Mouse (Mus musculus): ENCODE data around the gene Arhgap28. TPM values are rescaled to one million over a fixed set of nuclear protein-coding genes. Genes with fewer than 3 reads are reported as not detected.

Arhgap28 gene
- polyA plus RNA-seq, 2 experiments: 0.57 to 0.91 TPM

- Histone ChIP-seq H3K4me3 (ENCODE audit: insufficient read depth in 1 of 2, low read depth in 2 of 2, low read length in 2 of 2) (no peak overlapping the region), H3K27ac (no peak overlapping the region), H3K27me3 (ENCODE audit: control insufficient read depth, insufficient read depth, low read length) (no peaks in the 10 kb centered on the region), H3K4me1 (replicated peaks; ENCODE audit: control insufficient read depth in 2 of 2, insufficient read depth in 2 of 2, low read length in 1 of 2) (peaks cover 0 to 7% of the 10 kb centered on the region in 2 experiments; a peak in 2 of 4 replicates), H3K4me2 (ENCODE audit: low read depth) (no peak overlapping the region), H3K36me3 (replicated peaks; ENCODE audit: control insufficient read depth, insufficient read depth, low read depth) (no peaks in the 10 kb centered on the region), H3K9ac (replicated peaks) (no peak overlapping the region), H3K9me3 (ENCODE audit: control insufficient read depth, low read length) (no peaks in the 10 kb centered on the region)
- ATAC-seq (ENCODE audit: insufficient read depth) (no peak), DNase-seq (ENCODE audit: low read depth in 3 of 3, low spot score in 3 of 3) (no peak)
- 55% methylated on average over 8 of the region's 8 CpGs for WGBS (ENCODE audit: insufficient replicate concordance)
- TF ChIP-seq CTCF (IDR thresholded peaks at IDR 0.05; ENCODE audit: low read depth): no peak
- TF ChIP-seq EP300 (IDR thresholded peaks at IDR 0.05; ENCODE audit: low read depth): no peak
Observed at GRCm38 (mm10) chr17:67999801-68000200, 4.1 kb downstream of the Arhgap28 start.

- WGBS (ENCODE audit: insufficient replicate concordance): 52% methylated on average over 7 of the region's 7 CpGs
- Histone ChIP-seq H3K4me2 (ENCODE audit: low read depth) (no peak overlapping the region), H3K9me3 (ENCODE audit: control insufficient read depth, low read length) (no peaks in the 10 kb centered on the region), H3K4me1 (replicated peaks; ENCODE audit: control insufficient read depth in 2 of 2, insufficient read depth in 2 of 2, low read length in 1 of 2) (0 out of 4 replicates have a peak, but pooled peaks cover 0 to 3% of the 10 kb centered on the region in 2 experiments), H3K9ac (replicated peaks) (no peak overlapping the region), H3K27me3 (ENCODE audit: control insufficient read depth, insufficient read depth, low read length) (no peaks in the 10 kb centered on the region), H3K27ac (no peak overlapping the region), H3K4me3 (ENCODE audit: insufficient read depth in 1 of 2, low read depth in 2 of 2, low read length in 2 of 2) (no peak overlapping the region), H3K36me3 (replicated peaks; ENCODE audit: control insufficient read depth, insufficient read depth, low read depth) (no peaks in the 10 kb centered on the region)
- no peak for DNase-seq (ENCODE audit: low read depth in 3 of 3, low spot score in 3 of 3)
- no peak for ATAC-seq (ENCODE audit: insufficient read depth)
- TF ChIP-seq EP300 (IDR thresholded peaks at IDR 0.05; ENCODE audit: low read depth) (no peak), CTCF (IDR thresholded peaks at IDR 0.05; ENCODE audit: low read depth) (no peak)
Observed at GRCm38 (mm10) chr17:67996769-67997155, 7.2 kb downstream of the Arhgap28 start.

- Histone ChIP-seq H3K9me3 (ENCODE audit: control insufficient read depth, low read length) (no peaks in the 10 kb centered on the region), H3K4me2 (ENCODE audit: low read depth) (no peak overlapping the region), H3K4me1 (replicated peaks; ENCODE audit: control insufficient read depth in 2 of 2, insufficient read depth in 2 of 2, low read length in 1 of 2) (0 out of 4 replicates have a peak, but pooled peaks cover 0 to 3% of the 10 kb centered on the region in 2 experiments), H3K4me3 (ENCODE audit: insufficient read depth in 1 of 2, low read depth in 2 of 2, low read length in 2 of 2) (no peak overlapping the region), H3K9ac (replicated peaks) (no peak overlapping the region), H3K36me3 (replicated peaks; ENCODE audit: control insufficient read depth, insufficient read depth, low read depth) (no peaks in the 10 kb centered on the region), H3K27me3 (ENCODE audit: control insufficient read depth, insufficient read depth, low read length) (no peaks in the 10 kb centered on the region), H3K27ac (no peak overlapping the region)
- DNase-seq (ENCODE audit: low read depth in 3 of 3, low spot score in 3 of 3) (no peak), ATAC-seq (ENCODE audit: insufficient read depth) (no peak)
- WGBS (ENCODE audit: insufficient replicate concordance): 4% methylated on average over 14 of the region's 14 CpGs
- no peak for TF ChIP-seq EP300 (IDR thresholded peaks at IDR 0.05; ENCODE audit: low read depth)
- no peak for TF ChIP-seq CTCF (IDR thresholded peaks at IDR 0.05; ENCODE audit: low read depth)
Observed at GRCm38 (mm10) chr17:67996097-67996768, 7.7 kb downstream of the Arhgap28 start.

GRCm38 (mm10) chr17:67995277-67995819, 8.6 kb downstream of the Arhgap28 start:
- no peak for DNase-seq (ENCODE audit: low read depth in 3 of 3, low spot score in 3 of 3)
- 50% methylated on average over 2 of the region's 2 CpGs for WGBS (ENCODE audit: insufficient replicate concordance)

GRCm38 (mm10) chr17:67994861-67995260, 9.1 kb downstream of the Arhgap28 start:
- no peak for DNase-seq (ENCODE audit: low read depth in 3 of 3, low spot score in 3 of 3)
- Histone ChIP-seq H3K27ac (no peak overlapping the region), H3K4me3 (ENCODE audit: insufficient read depth in 1 of 2, low read depth in 2 of 2, low read length in 2 of 2) (no peak overlapping the region), H3K9ac (replicated peaks) (no peak overlapping the region), H3K36me3 (replicated peaks; ENCODE audit: control insufficient read depth, insufficient read depth, low read depth) (no peaks in the 10 kb centered on the region), H3K4me1 (replicated peaks; ENCODE audit: control insufficient read depth in 2 of 2, insufficient read depth in 2 of 2, low read length in 1 of 2) (peaks cover 0 to 5% of the 10 kb centered on the region in 2 experiments; a peak in 2 of 4 replicates), H3K9me3 (ENCODE audit: control insufficient read depth, low read length) (no peaks in the 10 kb centered on the region), H3K4me2 (ENCODE audit: low read depth) (no peak overlapping the region), H3K27me3 (ENCODE audit: control insufficient read depth, insufficient read depth, low read length) (no peaks in the 10 kb centered on the region)
- no peak for TF ChIP-seq EP300 (IDR thresholded peaks at IDR 0.05; ENCODE audit: low read depth)
- TF ChIP-seq CTCF (IDR thresholded peaks at IDR 0.05; ENCODE audit: low read depth): no peak
- 59% methylated on average over 7 of the region's 7 CpGs for WGBS (ENCODE audit: insufficient replicate concordance)
- ATAC-seq (ENCODE audit: insufficient read depth): no peak

More at GRCm38 (mm10) chr17:67995277-67995819, 8.6 kb downstream of the Arhgap28 start:
- no peak for ATAC-seq (ENCODE audit: insufficient read depth)
- H3K27me3 ChIP-seq (ENCODE audit: control insufficient read depth, insufficient read depth, low read length): no peaks in the 10 kb centered on the region
- TF ChIP-seq CTCF (IDR thresholded peaks at IDR 0.05; ENCODE audit: low read depth) (no peak), EP300 (IDR thresholded peaks at IDR 0.05; ENCODE audit: low read depth) (no peak)
- H3K4me2 ChIP-seq (ENCODE audit: low read depth): no peak overlapping the region
- H3K4me3 ChIP-seq (ENCODE audit: insufficient read depth in 1 of 2, low read depth in 2 of 2, low read length in 2 of 2): no peak overlapping the region
- no peaks in the 10 kb centered on the region for H3K9me3 ChIP-seq (ENCODE audit: control insufficient read depth, low read length)
- 0 out of 4 replicates have a peak, but pooled peaks cover 0 to 3% of the 10 kb centered on the region in 2 experiments for H3K4me1 ChIP-seq (replicated peaks; ENCODE audit: control insufficient read depth in 2 of 2, insufficient read depth in 2 of 2, low read length in 1 of 2)
- no peaks in the 10 kb centered on the region for H3K36me3 ChIP-seq (replicated peaks; ENCODE audit: control insufficient read depth, insufficient read depth, low read depth)
- H3K27ac ChIP-seq: no peak overlapping the region
- no peak overlapping the region for H3K9ac ChIP-seq (replicated peaks)
